Mouse (Mus musculus) erythroblast, embryonic 14.5 days (primary cell): ENCODE results near the gene Galnt16. TPM values are rescaled to one million over a fixed set of nuclear protein-coding genes. Genes with fewer than 3 reads are reported as not detected.

Experiments
- H3K27me3 ChIP-seq: 2 replicates; pipeline ENCODE4 v1.6.1; 2012; ENCODE audit warnings: inconsistent platforms; ENCODE audit not compliant: control insufficient read depth
- H3K36me3 ChIP-seq: 2 replicates; pipeline ENCODE4 v1.6.1; 2012; ENCODE audit warnings: mild to moderate bottlenecking, inconsistent platforms; ENCODE audit not compliant: control insufficient read depth
- H3K4me1 ChIP-seq: 2 replicates; pipeline ENCODE4 v1.6.1; 2012; ENCODE audit warnings: inconsistent platforms; ENCODE audit not compliant: control insufficient read depth
- H3K4me3 ChIP-seq: replicated peaks from 2 replicates; pipeline ENCODE3; 2012; ENCODE audit warnings: moderate library complexity, mild to moderate bottlenecking, inconsistent platforms
- H3K9me3 ChIP-seq: 2 replicates; pipeline ENCODE4 v1.6.1; 2012; ENCODE audit warnings: low read length, inconsistent platforms, mixed read lengths; ENCODE audit not compliant: control insufficient read depth
- GATA1 ChIP-seq: IDR thresholded peaks from 2 replicates; pipeline ENCODE4 v1.6.1; 2012; ENCODE audit warnings: low read length, inconsistent platforms, mixed read lengths
- TAL1 ChIP-seq: IDR thresholded peaks from 3 replicates; pipeline ENCODE4 v1.6.1; 2012; ENCODE audit warnings: low read length, inconsistent platforms, mixed read lengths
- polyA plus RNA-seq: library from polyadenylated mRNA; stranded (reverse); fragments of >175 nt; gene quantifications from 2 replicates; pipeline ENCODE4 v1.2.3, GENCODE M21; 2012

Gene Galnt16
- polyA plus RNA-seq, 1 experiment, result 0.01 TPM

- Histone ChIP-seq H3K4me1 (no peaks in the 10 kb centered on the region), H3K27me3 (peaks cover 2% of the 10 kb centered on the region), H3K9me3 (no peaks in the 10 kb centered on the region), H3K4me3 (no peak overlapping the region), H3K36me3 (no peaks in the 10 kb centered on the region)
- TF ChIP-seq TAL1 (no peak), GATA1 (no peak)
Observed at GRCm38 (mm10) chr12:80577049-80577448, 59.0 kb downstream of the Galnt16 start.

GRCm38 (mm10) chr12:80581357-80581756 lies 63.3 kb downstream of the Galnt16 start:
- Histone ChIP-seq H3K36me3 (no peaks in the 10 kb centered on the region), H3K9me3 (no peaks in the 10 kb centered on the region), H3K4me3 (no peak overlapping the region), H3K4me1 (no peaks in the 10 kb centered on the region), H3K27me3 (no peaks in the 10 kb centered on the region)
- TF ChIP-seq GATA1 (no peak), TAL1 (no peak)

- H3K4me3 ChIP-seq, result no peak overlapping the region
- H3K36me3 ChIP-seq, result no peaks in the 10 kb centered on the region
- H3K9me3 ChIP-seq, result no peaks in the 10 kb centered on the region
- no peaks in the 10 kb centered on the region for H3K27me3 ChIP-seq
- no peaks in the 10 kb centered on the region for H3K4me1 ChIP-seq
- TF ChIP-seq GATA1 (no peak), TAL1 (no peak)
Observed at GRCm38 (mm10) chr12:80584973-80585372, 66.9 kb downstream of the Galnt16 start.

GRCm38 (mm10) chr12:80594141-80594540 lies 76.1 kb downstream of the Galnt16 start:
- Histone ChIP-seq H3K9me3 (no peaks in the 10 kb centered on the region), H3K27me3 (no peaks in the 10 kb centered on the region; the same call in 1 of the 2 replicates), H3K4me1 (peaks cover 34% of the 10 kb centered on the region), H3K4me3 (no peak overlapping the region), H3K36me3 (no peaks in the 10 kb centered on the region)
- TF ChIP-seq TAL1 (no peak), GATA1 (no peak)

GRCm38 (mm10) chr12:80594781-80595180 lies 76.7 kb downstream of the Galnt16 start:
- Histone ChIP-seq H3K9me3 (no peaks in the 10 kb centered on the region), H3K4me3 (no peak overlapping the region), H3K27me3 (no peaks in the 10 kb centered on the region; the same call in 1 of the 2 replicates), H3K4me1 (peaks cover 34% of the 10 kb centered on the region), H3K36me3 (no peaks in the 10 kb centered on the region)
- TF ChIP-seq TAL1, result no peak
- TF ChIP-seq GATA1, result no peak

- no peaks in the 10 kb centered on the region for H3K36me3 ChIP-seq
- H3K4me1 ChIP-seq, result peaks cover 34% of the 10 kb centered on the region
- TF ChIP-seq TAL1, result no peak; the same call in 2 of the 3 replicates
- no peak for TF ChIP-seq GATA1
- H3K4me3 ChIP-seq, result no peak overlapping the region
- H3K9me3 ChIP-seq, result no peaks in the 10 kb centered on the region
- H3K27me3 ChIP-seq, result no peaks in the 10 kb centered on the region; the same call in 1 of the 2 replicates
Observed at GRCm38 (mm10) chr12:80595566-80595965, 77.5 kb downstream of the Galnt16 start.

- Histone ChIP-seq H3K27me3 (no peaks in the 10 kb centered on the region; the same call in 1 of the 2 replicates), H3K4me3 (no peak overlapping the region), H3K4me1 (peaks cover 34% of the 10 kb centered on the region), H3K36me3 (no peaks in the 10 kb centered on the region), H3K9me3 (no peaks in the 10 kb centered on the region)
- TF ChIP-seq TAL1, result no peak
- TF ChIP-seq GATA1, result no peak
Observed at GRCm38 (mm10) chr12:80595968-80596367, 77.9 kb downstream of the Galnt16 start.

GRCm38 (mm10) chr12:80598236-80598635 lies 80.2 kb downstream of the Galnt16 start:
- TF ChIP-seq GATA1, result no peak
- no peak for TF ChIP-seq TAL1
- H3K36me3 ChIP-seq, result no peaks in the 10 kb centered on the region
- H3K27me3 ChIP-seq, result no peaks in the 10 kb centered on the region; the same call in 1 of the 2 replicates
- H3K4me1 ChIP-seq, result peaks cover 46% of the 10 kb centered on the region
- no peak overlapping the region for H3K4me3 ChIP-seq
- no peaks in the 10 kb centered on the region for H3K9me3 ChIP-seq

GRCm38 (mm10) chr12:80598756-80599155 lies 80.7 kb downstream of the Galnt16 start:
- Histone ChIP-seq H3K36me3 (no peaks in the 10 kb centered on the region), H3K27me3 (no peaks in the 10 kb centered on the region; the same call in 1 of the 2 replicates), H3K4me3 (no peak overlapping the region), H3K4me1 (peaks cover 46% of the 10 kb centered on the region), H3K9me3 (no peaks in the 10 kb centered on the region)
- TF ChIP-seq GATA1 (no peak), TAL1 (no peak)
